Mouse (Mus musculus): ENCODE measurements around the gene Nipbl.
A peak's percentile ranks its signal among the peaks of the same experiment; 100 is the strongest.

Gene Nipbl

GRCm38 (mm10) chr15:8420909-8421308, 23.4 kb downstream of the Nipbl start:
- DNase-seq (ENCODE audit: low read depth, low spot score), result peak; percentile 85

DNA sequence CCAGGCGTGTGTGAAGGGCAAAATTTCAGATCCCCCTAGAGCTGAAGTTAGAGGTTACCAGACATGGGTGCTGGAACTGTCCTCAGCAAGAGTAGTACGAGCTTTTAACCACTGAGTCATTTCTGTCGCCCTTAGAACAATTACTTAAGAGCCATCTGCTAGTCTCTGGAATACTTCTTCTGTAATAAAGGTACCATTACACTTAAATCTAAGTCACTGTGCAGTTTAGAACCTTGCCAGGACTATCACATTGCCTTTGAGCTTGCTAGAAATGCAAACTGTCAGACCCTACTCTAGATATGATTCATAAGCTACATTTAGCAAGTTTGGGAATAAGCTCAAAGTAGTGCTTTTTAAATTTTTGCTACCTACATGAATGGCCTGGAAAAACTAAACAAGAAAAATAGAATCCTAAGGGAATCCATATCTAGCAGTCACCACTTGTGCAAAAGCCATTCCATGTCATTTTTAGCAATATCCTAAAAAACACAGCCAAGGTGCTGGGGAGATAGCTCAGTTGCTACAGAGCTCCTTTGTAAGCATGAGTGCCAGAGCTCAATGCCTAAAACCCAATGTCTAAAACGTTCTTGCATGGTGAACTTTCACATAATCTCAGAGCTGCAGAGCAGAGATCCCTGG, 27.6 kb downstream of the Nipbl start:
- DNase-seq (ENCODE audit: low read depth, low spot score), result no peak

DNA sequence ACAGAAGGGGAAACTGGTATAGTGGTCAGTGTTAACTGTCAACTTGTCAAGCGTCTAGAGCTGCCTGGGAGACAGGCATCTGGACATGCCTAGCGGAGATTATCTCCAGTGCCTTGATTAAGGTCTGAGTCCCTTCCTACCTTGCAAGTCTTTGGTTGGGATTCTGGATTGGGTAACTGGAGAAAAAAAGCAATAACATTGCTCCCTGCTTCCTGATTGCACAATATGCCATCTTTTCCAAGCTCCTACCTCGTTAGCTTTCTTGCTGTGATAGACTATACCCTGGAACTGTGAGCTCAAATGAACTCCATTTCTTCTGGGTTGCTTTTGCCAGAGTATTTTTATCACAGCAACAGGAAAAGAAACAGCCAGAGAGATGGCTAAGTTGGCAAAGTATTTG, 30.9 kb downstream of the Nipbl start:
- no peak for DNase-seq (ENCODE audit: low read depth, low spot score)

GRCm38 (mm10) chr15:8411873-8412272, 32.4 kb downstream of the Nipbl start:
- DNase-seq (ENCODE audit: low read depth, low spot score), result no peak

- DNase-seq (ENCODE audit: low read depth, low spot score), result no peak
Observed at GRCm38 (mm10) chr15:8411168-8411837, 33.0 kb downstream of the Nipbl start.

- DNase-seq (ENCODE audit: low read depth, low spot score), result no peak
Observed at GRCm38 (mm10) chr15:8407082-8407481, 37.2 kb downstream of the Nipbl start.

GRCm38 (mm10) chr15:8406219-8406618, 38.0 kb downstream of the Nipbl start:
- no peak for DNase-seq (ENCODE audit: low read depth, low spot score)

GRCm38 (mm10) chr15:8402591-8402990, 41.7 kb downstream of the Nipbl start:
- no peak for DNase-seq (ENCODE audit: low read depth, low spot score)

DNA sequence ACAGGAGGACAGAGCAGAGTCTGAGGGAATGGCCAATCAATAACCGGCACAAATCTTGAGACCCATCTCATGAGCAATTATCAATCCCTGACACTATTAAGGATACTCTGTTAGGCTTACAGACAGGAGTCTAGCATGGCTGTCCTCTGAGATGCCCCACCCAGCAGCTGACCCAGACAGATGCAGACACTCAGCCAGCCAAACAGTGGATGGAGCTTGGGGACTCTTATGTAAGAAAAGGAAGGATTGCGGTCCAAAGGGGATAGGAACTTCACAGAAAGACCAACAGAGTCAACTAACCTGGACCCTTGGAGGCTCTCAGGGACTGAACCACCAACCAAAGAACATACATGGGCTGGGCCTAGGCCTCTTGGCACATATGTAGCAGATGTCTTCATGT, 42.7 kb downstream of the Nipbl start:
- DNase-seq (ENCODE audit: low read depth, low spot score), result no peak

DNA sequence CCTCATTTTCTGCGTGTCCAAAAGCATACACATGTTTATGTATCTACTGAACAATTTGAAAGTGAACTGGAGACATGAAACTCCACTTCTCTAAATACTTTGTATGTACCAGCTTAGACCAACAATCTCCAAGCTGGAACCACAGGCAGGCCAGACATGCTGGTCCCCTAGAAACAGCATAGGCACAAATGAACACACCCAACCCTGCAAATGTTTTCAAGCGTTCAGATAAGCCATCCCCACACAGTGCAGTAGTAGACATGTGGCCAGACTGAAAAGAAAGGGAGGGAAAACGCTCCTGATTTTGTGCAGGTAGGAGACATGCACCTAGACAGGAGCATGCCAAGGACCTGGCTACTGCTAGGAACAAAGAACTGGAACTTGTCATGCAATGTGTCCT, 52.5 kb downstream of the Nipbl start:
- DNase-seq (ENCODE audit: low read depth, low spot score), result no peak

DNA sequence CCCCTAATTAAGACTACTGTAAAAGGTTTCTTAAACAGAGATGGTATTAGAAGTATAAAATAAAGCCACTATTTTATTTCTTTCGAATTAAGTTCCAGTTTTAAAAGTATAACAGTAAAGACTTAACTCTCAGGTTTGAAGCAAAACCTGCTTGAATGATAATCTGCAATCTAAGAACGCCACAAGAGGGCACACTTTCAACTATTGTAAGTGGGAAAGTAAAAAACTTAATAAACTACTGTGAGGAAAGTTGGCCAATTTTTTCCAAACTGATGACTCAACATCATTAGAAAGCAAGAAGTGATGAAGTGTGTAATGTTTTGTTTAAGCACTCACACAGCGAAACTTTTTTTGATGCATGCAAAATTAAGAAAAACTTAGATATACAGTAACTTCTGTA, 62.0 kb downstream of the Nipbl start:
- DNase-seq (ENCODE audit: low read depth, low spot score), result peak; percentile 23

GRCm38 (mm10) chr15:8375657-8376056, 68.6 kb downstream of the Nipbl start:
- DNase-seq (ENCODE audit: low read depth, low spot score), result no peak

GRCm38 (mm10) chr15:8374724-8375123, 69.5 kb downstream of the Nipbl start:
- no peak for DNase-seq (ENCODE audit: low read depth, low spot score)

DNA sequence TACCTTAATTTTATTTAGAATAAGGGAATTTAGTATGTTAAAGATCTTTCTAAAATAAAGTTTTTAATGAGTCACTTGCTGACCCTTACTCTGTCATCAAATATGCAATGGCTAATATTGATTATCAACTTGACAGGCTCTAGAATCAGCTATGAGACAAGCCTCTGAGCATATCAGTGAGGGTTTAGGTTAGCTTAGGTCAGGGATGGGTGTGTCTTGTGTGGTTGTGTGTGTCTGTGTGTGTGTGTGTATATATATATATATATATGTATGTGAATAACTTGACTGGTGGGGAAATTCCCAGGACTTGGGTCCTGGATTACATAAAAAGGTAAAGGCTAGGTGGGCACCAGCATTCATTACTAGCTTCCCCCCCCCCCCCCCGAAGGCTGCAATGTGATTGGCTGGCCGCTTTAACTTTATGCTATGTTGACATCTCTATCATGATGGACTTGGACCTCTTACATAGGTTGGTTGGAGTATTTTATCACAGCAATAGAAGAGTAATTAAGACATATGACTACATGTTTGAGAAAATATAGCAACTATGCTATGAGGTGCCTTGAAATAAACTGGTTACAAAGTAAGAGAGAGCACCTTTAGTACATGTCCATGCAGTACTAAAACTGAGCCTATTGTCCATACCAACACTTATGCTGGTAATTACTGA, 97.0 kb downstream of the Nipbl start:
- no peak for DNase-seq (ENCODE audit: low read depth, low spot score)

DNA sequence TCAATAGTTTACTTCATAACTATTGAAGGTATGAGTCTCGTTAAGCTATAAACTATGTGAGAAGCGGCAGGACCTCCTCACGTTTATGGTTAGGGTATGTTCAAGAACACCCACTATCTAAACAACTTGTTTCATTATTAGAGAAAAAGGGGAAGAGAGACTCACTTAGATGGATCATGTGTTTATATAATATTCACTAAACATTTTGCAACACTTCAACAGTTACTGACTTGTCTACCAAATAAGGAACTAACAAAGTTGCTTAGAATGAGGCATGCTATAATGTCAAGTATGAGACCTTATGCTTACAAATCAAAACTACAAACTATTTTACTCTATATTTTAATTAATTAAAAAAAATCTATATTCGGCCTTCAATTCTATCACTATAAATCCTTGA, 103.7 kb downstream of the Nipbl start:
- DNase-seq (ENCODE audit: low read depth, low spot score), result no peak

- no peak for DNase-seq (ENCODE audit: low read depth, low spot score)
Observed at GRCm38 (mm10) chr15:8331547-8331946, 112.7 kb downstream of the Nipbl start.

- no peak for DNase-seq (ENCODE audit: low read depth, low spot score)
Observed at GRCm38 (mm10) chr15:8325629-8326028, 118.6 kb downstream of the Nipbl start.

GRCm38 (mm10) chr15:8324833-8325232, 119.4 kb downstream of the Nipbl start:
- no peak for DNase-seq (ENCODE audit: low read depth, low spot score)

DNA sequence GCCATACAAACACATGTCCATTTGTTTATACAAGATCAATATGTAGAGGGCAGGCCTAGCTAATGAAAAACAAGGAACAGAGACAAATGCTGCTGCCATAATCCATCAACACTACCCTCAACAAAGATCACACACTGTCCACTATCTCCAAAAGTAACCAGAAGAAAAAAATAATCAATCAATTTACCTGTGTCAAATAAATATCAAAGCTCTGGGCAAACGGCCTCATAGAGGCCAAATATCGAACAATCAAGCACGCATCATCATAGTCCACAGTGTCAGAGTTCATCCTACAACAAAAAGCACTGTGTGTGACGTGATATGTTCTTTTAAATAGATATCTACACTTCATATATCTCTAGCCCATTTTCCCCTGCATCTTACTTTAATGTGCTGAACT, 120.2 kb downstream of the Nipbl start:
- no peak for DNase-seq (ENCODE audit: low read depth, low spot score)

DNA sequence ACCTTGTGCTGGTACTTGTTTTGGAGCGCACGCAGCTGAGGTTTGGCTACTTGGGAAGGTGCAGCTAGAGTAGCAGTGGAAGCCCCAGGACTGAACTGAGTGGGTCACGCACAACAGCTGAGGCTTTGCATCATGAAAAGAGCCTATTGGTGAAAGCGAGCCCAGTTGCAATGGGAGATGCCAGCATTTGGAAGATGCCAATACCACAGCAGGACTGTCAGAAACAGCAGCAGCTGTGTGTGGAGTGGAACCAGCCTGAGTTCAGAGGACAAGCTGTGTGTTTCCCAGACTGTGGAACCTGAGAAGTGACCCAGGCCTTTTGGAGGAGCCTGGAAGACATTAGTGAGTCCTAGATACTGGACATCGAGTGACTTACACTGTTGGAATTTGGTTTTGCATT, 122.8 kb downstream of the Nipbl start:
- DNase-seq (ENCODE audit: low read depth, low spot score), result no peak

DNA sequence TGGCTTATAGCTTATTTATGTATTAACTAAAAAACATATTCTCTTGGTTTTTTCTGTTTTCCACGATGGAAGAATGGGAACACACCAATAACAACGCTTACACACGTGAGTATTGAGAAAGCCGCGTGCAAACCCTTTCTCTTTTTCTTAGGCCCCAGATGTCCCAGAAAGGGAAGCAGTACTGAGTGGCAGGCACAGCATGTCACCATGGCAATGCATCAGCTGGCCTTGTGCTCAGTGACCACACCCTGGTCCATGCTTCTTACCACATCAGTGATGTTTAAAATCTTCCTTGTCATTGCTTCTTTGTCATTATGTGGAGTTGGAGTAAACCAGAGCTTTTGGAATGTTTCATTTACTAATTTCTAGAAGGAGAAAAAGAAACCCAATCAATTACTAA, 125.1 kb downstream of the Nipbl start:
- no peak for DNase-seq (ENCODE audit: low read depth, low spot score)

DNA sequence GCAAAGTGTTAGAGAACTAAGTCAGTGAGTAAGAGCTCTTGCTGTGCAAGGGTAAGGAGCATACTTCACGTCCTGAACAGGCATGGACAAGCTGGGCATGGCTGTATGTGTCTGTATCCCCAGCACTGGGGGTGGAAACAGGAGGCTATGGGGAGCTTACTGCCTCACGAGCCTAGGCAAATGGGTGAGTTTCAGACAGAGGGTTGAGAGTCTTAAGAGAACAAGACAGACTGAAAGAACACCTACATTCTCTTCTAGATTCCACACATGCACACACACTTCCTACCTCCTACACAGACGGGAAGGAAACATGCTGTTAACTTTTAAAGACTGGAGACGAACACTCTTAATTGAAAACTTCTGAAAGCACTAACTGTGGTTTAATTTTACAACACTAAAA, 126.9 kb downstream of the Nipbl start:
- no peak for DNase-seq (ENCODE audit: low read depth, low spot score)

DNA sequence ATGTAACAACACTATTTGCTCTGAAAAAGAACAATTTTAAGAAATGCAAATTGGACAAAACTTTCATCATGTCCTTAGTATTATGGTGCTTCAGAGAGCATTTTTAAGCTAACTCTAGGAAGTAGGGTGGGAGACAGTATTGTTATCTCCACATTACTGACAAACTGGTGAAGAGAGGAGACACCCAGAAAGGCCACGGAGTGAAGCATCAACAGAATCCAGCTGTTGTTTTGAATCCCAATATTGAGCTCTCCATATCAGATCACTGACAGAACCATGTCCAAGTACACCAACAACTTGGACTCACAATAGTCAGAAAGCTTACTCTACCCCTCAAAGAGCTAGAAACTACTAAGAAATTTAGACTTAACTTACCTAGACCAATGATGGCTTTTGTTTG, 138.8 kb downstream of the Nipbl start:
- no peak for DNase-seq (ENCODE audit: low read depth, low spot score)
